Mouse (Mus musculus) heart, embryonic 15.5 days (tissue): ENCODE measurements around the gene Cmtm4. TPM values are rescaled to one million over a fixed set of nuclear protein-coding genes. Genes with fewer than 3 reads are reported as not detected.

Source experiments
- ATAC-seq: fragments of 200-750 bp; cut with Nextera tagmentation; replicated peaks from 2 replicates; pipeline ENCODE4 v1.8.0; 2017; ENCODE audit warnings: low read depth, moderate TSS enrichment; ENCODE audit not compliant: insufficient number of reproducible peaks, insufficient read depth, low FRiP score
- H3K27ac ChIP-seq: fragments of 300-500 bp; sonication (generic); 2 replicates; pipeline ENCODE4 v1.5.1; 2015; ENCODE audit warnings: mild to moderate bottlenecking, inconsistent platforms
- H3K27me3 ChIP-seq: fragments of 300-500 bp; sonication (generic); 2 replicates; pipeline ENCODE4 v1.6.1; 2015; ENCODE audit warnings: inconsistent platforms
- H3K36me3 ChIP-seq: fragments of 300-500 bp; sonication (generic); 2 replicates; pipeline ENCODE4 v1.6.1; 2015; ENCODE audit warnings: mild to moderate bottlenecking, inconsistent platforms
- H3K4me1 ChIP-seq: fragments of 300-500 bp; sonication (generic); replicated peaks from 2 replicates; pipeline ENCODE4 v1.6.1; 2015; ENCODE audit warnings: inconsistent platforms
- H3K4me2 ChIP-seq: fragments of 300-500 bp; sonication (generic); 2 replicates; pipeline ENCODE4 v1.6.1; 2015; ENCODE audit warnings: inconsistent platforms, mild to moderate bottlenecking, moderate library complexity
- H3K4me3 ChIP-seq: fragments of 300-500 bp; sonication (generic); 2 replicates; pipeline ENCODE4 v1.5.1; 2015; ENCODE audit warnings: mild to moderate bottlenecking, inconsistent platforms
- H3K9ac ChIP-seq: fragments of 300-500 bp; sonication (generic); 2 replicates; pipeline ENCODE4 v1.6.1; 2015; ENCODE audit warnings: mild to moderate bottlenecking, inconsistent platforms
- H3K9me3 ChIP-seq: fragments of 300-500 bp; sonication (generic); replicated peaks from 2 replicates; pipeline ENCODE4 v1.6.1; 2016; ENCODE audit warnings: inconsistent platforms
- WGBS: fragments of 180-500 bp; shearing (Covaris S2); methylation state at CpG from one replicate; pipeline ENCODE4 v1.1.7; 2015; ENCODE audit warnings: mixed read lengths; 5-methylcytosine and 5-hydroxymethylcytosine counted together
- polyA plus RNA-seq: library from polyadenylated mRNA; unstranded; fragments of >200 nt; fragmentation: Nextera tagmentation; extraction: Ambion mirVana; gene quantifications from 2 replicates; pipeline ENCODE4 v1.2.1, GENCODE M21; 2015

Gene Cmtm4
- polyA plus RNA-seq, 1 experiment from 2014 or later: 1.5 TPM

- Histone ChIP-seq H3K9me3 (no peaks in the 10 kb centered on the region), H3K4me2 (no peak overlapping the region), H3K27ac (no peak overlapping the region), H3K27me3 (no peaks in the 10 kb centered on the region), H3K36me3 (peaks cover 84% of the 10 kb centered on the region), H3K9ac (no peak overlapping the region), H3K4me3 (no peak overlapping the region), H3K4me1 (peaks cover 29% of the 10 kb centered on the region)
- 72% methylated on average over 4 of the region's 4 CpGs for WGBS
- ATAC-seq: no peak
Measured at GRCm38 (mm10) chr8:104434275-104434674, 38.7 kb upstream of the Cmtm4 start.

GRCm38 (mm10) chr8:104433191-104433842 is 37.7 kb upstream of the Cmtm4 start:
- Histone ChIP-seq H3K36me3 (peaks cover 84% of the 10 kb centered on the region), H3K27me3 (no peaks in the 10 kb centered on the region), H3K4me2 (no peak overlapping the region), H3K4me1 (peaks cover 29% of the 10 kb centered on the region), H3K4me3 (no peak overlapping the region), H3K9ac (no peak overlapping the region), H3K27ac (no peak overlapping the region), H3K9me3 (no peaks in the 10 kb centered on the region)
- ATAC-seq: no peak
- WGBS: 84% methylated on average over 5 of the region's 5 CpGs

GRCm38 (mm10) chr8:104432656-104433055 is 37.0 kb upstream of the Cmtm4 start:
- Histone ChIP-seq H3K9me3 (no peaks in the 10 kb centered on the region), H3K27me3 (no peaks in the 10 kb centered on the region), H3K36me3 (peaks cover 87% of the 10 kb centered on the region), H3K4me3 (no peak overlapping the region), H3K4me1 (peaks cover 29% of the 10 kb centered on the region), H3K27ac (no peak overlapping the region), H3K9ac (no peak overlapping the region), H3K4me2 (no peak overlapping the region)
- no peak for ATAC-seq
- 98% methylated on average over 6 of the region's 6 CpGs for WGBS

- ATAC-seq: no peak
- H3K9ac ChIP-seq: no peak overlapping the region
Measured at GRCm38 (mm10) chr8:104430230-104430629, 34.6 kb upstream of the Cmtm4 start.

GRCm38 (mm10) chr8:104427703-104428102 is 32.1 kb upstream of the Cmtm4 start:
- no peaks in the 10 kb centered on the region for H3K9me3 ChIP-seq
- ATAC-seq: no peak
- WGBS: 89% methylated on average over 13 of the region's 13 CpGs
- H3K27me3 ChIP-seq: no peaks in the 10 kb centered on the region
- H3K4me1 ChIP-seq: no peaks in the 10 kb centered on the region
- no peak overlapping the region for H3K9ac ChIP-seq
- H3K4me2 ChIP-seq: no peak overlapping the region
- H3K27ac ChIP-seq: no peak overlapping the region
- H3K4me3 ChIP-seq: no peak overlapping the region
- peaks cover 86% of the 10 kb centered on the region for H3K36me3 ChIP-seq

More at GRCm38 (mm10) chr8:104430230-104430629, 34.6 kb upstream of the Cmtm4 start:
- Histone ChIP-seq H3K27ac (no peak overlapping the region), H3K9me3 (no peaks in the 10 kb centered on the region), H3K4me2 (no peak overlapping the region), H3K4me1 (peaks cover 12% of the 10 kb centered on the region), H3K36me3 (peaks cover 87% of the 10 kb centered on the region), H3K4me3 (no peak overlapping the region), H3K27me3 (no peaks in the 10 kb centered on the region)
- 86% methylated on average over 7 of the region's 7 CpGs for WGBS

GRCm38 (mm10) chr8:104422313-104422712 is 26.7 kb upstream of the Cmtm4 start:
- WGBS: 61% methylated on average over 6 of the region's 6 CpGs

GRCm38 (mm10) chr8:104416022-104416421 is 20.4 kb upstream of the Cmtm4 start:
- no peak overlapping the region for H3K9ac ChIP-seq
- 83% methylated on average over 6 of the region's 6 CpGs for WGBS
- peaks cover 45% of the 10 kb centered on the region for H3K36me3 ChIP-seq
- H3K27me3 ChIP-seq: no peaks in the 10 kb centered on the region
- no peak overlapping the region for H3K27ac ChIP-seq
- no peak overlapping the region for H3K4me3 ChIP-seq
- H3K9me3 ChIP-seq: no peaks in the 10 kb centered on the region
- no peak for ATAC-seq
- no peak overlapping the region for H3K4me2 ChIP-seq
- H3K4me1 ChIP-seq: peaks cover 27% of the 10 kb centered on the region

More at GRCm38 (mm10) chr8:104422313-104422712, 26.7 kb upstream of the Cmtm4 start:
- H3K4me2 ChIP-seq: no peak overlapping the region
- H3K27me3 ChIP-seq: no peaks in the 10 kb centered on the region
- H3K4me3 ChIP-seq: no peak overlapping the region
- H3K9me3 ChIP-seq: no peaks in the 10 kb centered on the region
- peaks cover 84% of the 10 kb centered on the region for H3K36me3 ChIP-seq
- no peak overlapping the region for H3K27ac ChIP-seq
- ATAC-seq: no peak
- no peaks in the 10 kb centered on the region for H3K4me1 ChIP-seq
- no peak overlapping the region for H3K9ac ChIP-seq

- H3K9ac ChIP-seq: no peak overlapping the region
- H3K36me3 ChIP-seq: peaks cover 26% of the 10 kb centered on the region
- 54% methylated on average over 3 of the region's 3 CpGs for WGBS
Measured at GRCm38 (mm10) chr8:104414204-104414603, 18.6 kb upstream of the Cmtm4 start.

GRCm38 (mm10) chr8:104413770-104414169 is 18.2 kb upstream of the Cmtm4 start:
- peak overlapping the region; percentile 69; the same call in 1 of the 2 replicates for H3K27ac ChIP-seq
- no peak for ATAC-seq

More at GRCm38 (mm10) chr8:104414204-104414603, 18.6 kb upstream of the Cmtm4 start:
- no peaks in the 10 kb centered on the region for H3K9me3 ChIP-seq
- H3K27ac ChIP-seq: peak overlapping the region; percentile 69; the same call in 1 of the 2 replicates
- H3K4me3 ChIP-seq: no peak overlapping the region
- H3K4me2 ChIP-seq: no peak overlapping the region
- H3K27me3 ChIP-seq: no peaks in the 10 kb centered on the region
- peaks cover 27% of the 10 kb centered on the region for H3K4me1 ChIP-seq
- no peak; the same call in 1 of the 2 replicates for ATAC-seq

GRCm38 (mm10) chr8:104412805-104413532 is 17.4 kb upstream of the Cmtm4 start:
- no peaks in the 10 kb centered on the region for H3K9me3 ChIP-seq
- 31% methylated on average over 7 of the region's 7 CpGs for WGBS
- no peak overlapping the region for H3K4me3 ChIP-seq
- peaks cover 17% of the 10 kb centered on the region; the same call in 1 of the 2 replicates for H3K36me3 ChIP-seq
- H3K4me1 ChIP-seq: peaks cover 27% of the 10 kb centered on the region
- no peaks in the 10 kb centered on the region for H3K27me3 ChIP-seq
- no peak for ATAC-seq
- H3K9ac ChIP-seq: no peak overlapping the region
- peak overlapping the region; percentile 69 for H3K27ac ChIP-seq
- H3K4me2 ChIP-seq: 0 out of 2 replicates have a peak overlapping the region, but pooled peaks have one; percentile 10

More at GRCm38 (mm10) chr8:104413770-104414169, 18.2 kb upstream of the Cmtm4 start:
- peaks cover 22% of the 10 kb centered on the region for H3K36me3 ChIP-seq
- peaks cover 27% of the 10 kb centered on the region for H3K4me1 ChIP-seq
- no peaks in the 10 kb centered on the region for H3K27me3 ChIP-seq
- WGBS: 55% methylated on average over 4 of the region's 4 CpGs
- H3K9me3 ChIP-seq: no peaks in the 10 kb centered on the region
- no peak overlapping the region for H3K4me2 ChIP-seq
- no peak overlapping the region for H3K9ac ChIP-seq
- no peak overlapping the region for H3K4me3 ChIP-seq

GRCm38 (mm10) chr8:104411972-104412371 is 16.4 kb upstream of the Cmtm4 start:
- Histone ChIP-seq H3K27ac (no peak overlapping the region), H3K9me3 (no peaks in the 10 kb centered on the region), H3K4me3 (no peak overlapping the region), H3K4me1 (peaks cover 27% of the 10 kb centered on the region), H3K27me3 (no peaks in the 10 kb centered on the region), H3K9ac (no peak overlapping the region), H3K36me3 (peaks cover 7% of the 10 kb centered on the region; the same call in 1 of the 2 replicates), H3K4me2 (no peak overlapping the region)
- 75% methylated on average over 3 of the region's 3 CpGs for WGBS
- no peak for ATAC-seq
